9 mouse cellular contexts compared by ENCODE assay signal in genomic region chr9:67831359-67832045, GRCm38 (mm10). TPM values are rescaled to one million over a fixed set of nuclear protein-coding genes. Genes with fewer than 3 reads are reported as not detected.
DNase-seq lines count a peak whose midpoint lies in the region; ATAC-seq and TF ChIP-seq lines count a peak whose summit lies in the region.
"Had no signal": no experiment of that assay in that cellular context is flagged by ENCODE, and none has a peak within 500 bp of the region (broad histone marks: within the 10 kb centered on the region; RNA-seq: fewer than 3 reads in every experiment).

No protein-coding gene starts in this region.

- TF ChIP-seq CTCF in intestine, postnatal 0 days (IDR thresholded peaks at IDR 0.05; ENCODE audit: low read depth) = 0 out of 2 replicates have a peak, but pooled peaks have one; percentile 7

- H3K4me3 ChIP-seq in heart, embryonic 14.5 days (ENCODE audit: control insufficient read depth in 1 of 2, insufficient read depth in 1 of 2, low read depth in 1 of 2, low read length in 2 of 2) = peak overlapping the region; percentile 39 to 59
- peak overlapping the region; percentile 60 for H3K4me3 ChIP-seq in embryonic facial prominence, embryonic 15.5 days (replicated peaks)
- peak overlapping the region; percentile 58 for H3K4me3 ChIP-seq in intestine, postnatal 0 days (ENCODE audit: low read depth, low read length)
- peak overlapping the region; percentile 51 for H3K4me3 ChIP-seq in midbrain, embryonic 14.5 days (replicated peaks; ENCODE audit: low read depth, low read length)

- 0 out of 2 replicates have a peak, but pooled peaks cover 4% of the 10 kb centered on the region for H3K9me3 ChIP-seq in heart, embryonic 14.5 days (ENCODE audit: control insufficient read depth, low read length)
- no peaks in the 10 kb centered on the region for H3K9me3 ChIP-seq in embryonic facial prominence, embryonic 15.5 days (replicated peaks)
- H3K9me3 ChIP-seq in intestine, postnatal 0 days (ENCODE audit: control insufficient read depth) = no peaks in the 10 kb centered on the region
- no peaks in the 10 kb centered on the region for H3K9me3 ChIP-seq in midbrain, embryonic 14.5 days (ENCODE audit: control insufficient read depth, low read length)

- H3K9ac ChIP-seq in heart, embryonic 14.5 days (ENCODE audit: low read length) = peak overlapping the region; percentile 65
- peak overlapping the region; percentile 21 for H3K9ac ChIP-seq in embryonic facial prominence, embryonic 15.5 days
- H3K9ac ChIP-seq in intestine, postnatal 0 days (ENCODE audit: low read depth, low read length) = peak overlapping the region; percentile 11; the same call in 1 of the 2 replicates
- peak overlapping the region; percentile 43; the same call in 1 of the 2 replicates for H3K9ac ChIP-seq in midbrain, embryonic 14.5 days (replicated peaks; ENCODE audit: low read length)

- H3K36me3 ChIP-seq in heart, embryonic 14.5 days (ENCODE audit: control insufficient read depth, insufficient read depth, low read length) = no peaks in the 10 kb centered on the region
- H3K36me3 ChIP-seq in embryonic facial prominence, embryonic 15.5 days = no peaks in the 10 kb centered on the region
- H3K36me3 ChIP-seq in intestine, postnatal 0 days (ENCODE audit: control insufficient read depth, insufficient read depth) = no peaks in the 10 kb centered on the region
- no peaks in the 10 kb centered on the region for H3K36me3 ChIP-seq in midbrain, embryonic 14.5 days (ENCODE audit: control insufficient read depth, insufficient read depth, low read length)

- DNase-seq in heart, postnatal 10 days = no peak
- DNase-seq in R1 (ENCODE audit: low read depth, low spot score) = peak; percentile 71
- peak; percentile 77 for DNase-seq in midbrain, embryonic 14.5 days
- DNase-seq in urinary bladder, postnatal 36 days (ENCODE audit: low spot score in 2 of 2) = no peak
- no peak for DNase-seq in right cerebral cortex, postnatal 4 days

- ATAC-seq in heart, embryonic 14.5 days (ENCODE audit: insufficient number of reproducible peaks, insufficient read depth, low FRiP score, low read depth) = peak; percentile 15; the same call in 1 of the 2 replicates
- peak; percentile 56; the same call in 1 of the 2 replicates for ATAC-seq in embryonic facial prominence, embryonic 15.5 days (ENCODE audit: insufficient number of reproducible peaks, low FRiP score, low TSS enrichment, low read depth)
- no peak for ATAC-seq in intestine, postnatal 0 days
- ATAC-seq in midbrain, embryonic 14.5 days (ENCODE audit: low FRiP score, low TSS enrichment) = peak; percentile 40; the same call in 1 of the 2 replicates

- peaks cover 43% of the 10 kb centered on the region for H3K27me3 ChIP-seq in heart, embryonic 14.5 days (ENCODE audit: control insufficient read depth, insufficient read depth, low read length)
- peaks cover 42% of the 10 kb centered on the region for H3K27me3 ChIP-seq in embryonic facial prominence, embryonic 15.5 days
- peaks cover 25% of the 10 kb centered on the region; the same call in 1 of the 2 replicates for H3K27me3 ChIP-seq in intestine, postnatal 0 days (replicated peaks; ENCODE audit: control insufficient read depth, insufficient read depth, low read length)
- peaks cover 46% of the 10 kb centered on the region for H3K27me3 ChIP-seq in midbrain, embryonic 14.5 days (ENCODE audit: control insufficient read depth, insufficient read depth, low read length)

- 1% methylated on average over 51 of the region's 57 CpGs for WGBS in heart, embryonic 14.5 days
- 1% methylated on average over 57 of the region's 57 CpGs for WGBS in embryonic facial prominence, embryonic 15.5 days
- under 1% methylated on average over 57 of the region's 57 CpGs for WGBS in intestine, postnatal 0 days
- WGBS in midbrain, embryonic 14.5 days = 1% methylated on average over 57 of the region's 57 CpGs

- H3K27ac ChIP-seq in heart, embryonic 14.5 days (replicated peaks in 1 of 2; ENCODE audit: control insufficient read depth in 1 of 2, insufficient read depth in 1 of 2, low read depth in 2 of 2, low read length in 2 of 2) = no peak overlapping the region; a peak in 1 of 4 replicates
- H3K27ac ChIP-seq in embryonic facial prominence, embryonic 15.5 days (replicated peaks) = no peak overlapping the region
- H3K27ac ChIP-seq in intestine, postnatal 0 days (ENCODE audit: low read depth, low read length) = no peak overlapping the region
- no peak overlapping the region for H3K27ac ChIP-seq in midbrain, embryonic 14.5 days (replicated peaks; ENCODE audit: low read depth, low read length)
- H3K27ac ChIP-seq: macrophage had no signal

- peak overlapping the region; percentile 95 for H3K4me2 ChIP-seq in heart, embryonic 14.5 days (ENCODE audit: low read length)
- peak overlapping the region; percentile 95 for H3K4me2 ChIP-seq in embryonic facial prominence, embryonic 15.5 days (replicated peaks)
- peak overlapping the region; percentile 98 for H3K4me2 ChIP-seq in intestine, postnatal 0 days (replicated peaks; ENCODE audit: low read depth)
- H3K4me2 ChIP-seq in midbrain, embryonic 14.5 days (ENCODE audit: low read length) = peak overlapping the region; percentile 69

- H3K4me1 ChIP-seq in heart, embryonic 14.5 days (ENCODE audit: control insufficient read depth in 2 of 2, insufficient read depth in 2 of 2, low read length in 2 of 2) = peaks cover 4 to 10% of the 10 kb centered on the region in 2 experiments
- H3K4me1 ChIP-seq in embryonic facial prominence, embryonic 15.5 days = peaks cover 25% of the 10 kb centered on the region
- no peaks in the 10 kb centered on the region; the same call in 1 of the 2 replicates for H3K4me1 ChIP-seq in intestine, postnatal 0 days (replicated peaks; ENCODE audit: control insufficient read depth, insufficient read depth, low read length)
- no peaks in the 10 kb centered on the region for H3K4me1 ChIP-seq in midbrain, embryonic 14.5 days (ENCODE audit: control insufficient read depth, insufficient read depth, low read length)

- intact Hi-C loops in heart, postnatal 10 days (cut with DNase I) = no loop called here

RNA-seq across cellular contexts. Expression of gene C2cd4a, which starts 0.6 kb away (rescaled TPM):
- polyA plus RNA-seq in heart, embryonic 14.5 days (2014; fragmentation: Nextera tagmentation; extraction: Ambion mirVana) = 0.28 TPM in 1 of 2 replicates, not detected in the other
- total RNA-seq in heart, postnatal 10 days (2021) = not detected
- polyA plus RNA-seq in embryonic facial prominence, embryonic 15.5 days (2015; fragmentation: Nextera tagmentation; extraction: Ambion mirVana) = 0.49 and 0.89 TPM in 2 replicates
- polyA plus RNA-seq in intestine, postnatal 0 days (2015; fragmentation: Nextera tagmentation; extraction: Ambion mirVana) = 0.48 and 0.69 TPM in 2 replicates
- polyA plus RNA-seq in midbrain, embryonic 14.5 days (2014; fragmentation: Nextera tagmentation; extraction: Ambion mirVana) = 0.42 and 0.61 TPM in 2 replicates
- polyA plus RNA-seq: macrophage had no signal

RNA-seq across cellular contexts. Expression of gene Vps13c, which starts 8.7 kb away (rescaled TPM):
- 5.6 and 7.1 TPM in 2 replicates for polyA plus RNA-seq in heart, embryonic 14.5 days (2014; fragmentation: Nextera tagmentation; extraction: Ambion mirVana)
- total RNA-seq in heart, postnatal 10 days (2021) = 10 to 100 TPM; 33.1 to 41.8 TPM
- 3.9 and 4.3 TPM in 2 replicates for polyA plus RNA-seq in embryonic facial prominence, embryonic 15.5 days (2015; fragmentation: Nextera tagmentation; extraction: Ambion mirVana)
- 2.6 and 3.5 TPM in 2 replicates for polyA plus RNA-seq in intestine, postnatal 0 days (2015; fragmentation: Nextera tagmentation; extraction: Ambion mirVana)
- polyA plus RNA-seq in midbrain, embryonic 14.5 days (2014; fragmentation: Nextera tagmentation; extraction: Ambion mirVana) = 16.6 and 17.1 TPM in 2 replicates

Comparison
In these comparisons a context has a peak if more than half of its experiments do, and no peak if none do; other contexts are left out.
1. H3K9ac ChIP-seq: peak in every context shown above with its lines; median percentile 65 in heart, embryonic 14.5 days; 43 in midbrain, embryonic 14.5 days; 21 in embryonic facial prominence, embryonic 15.5 days; 11 in intestine, postnatal 0 days.
2. DNase-seq: peak in R1 (single experiment) and midbrain, embryonic 14.5 days (single experiment); none in heart, postnatal 10 days (0 of 2), urinary bladder, postnatal 36 days (0 of 2) and right cerebral cortex, postnatal 4 days (single experiment).
3. Peak in every context shown above with its lines, with median percentiles within 50 percentile points of each other: H3K4me2 ChIP-seq and H3K4me3 ChIP-seq.